Mouse (Mus musculus) kidney, embryonic 16.5 days (tissue): ENCODE measurements around the gene Atp13a4. TPM values are rescaled to one million over a fixed set of nuclear protein-coding genes. Genes with fewer than 3 reads are reported as not detected.

ENCODE experiments used
- polyA plus RNA-seq: library from polyadenylated mRNA; unstranded; fragments of >200 nt; fragmentation: Nextera tagmentation; extraction: Ambion mirVana; gene quantifications from 2 replicates; pipeline ENCODE4 v1.2.1, GENCODE M21; 2015

Atp13a4 gene
- polyA plus RNA-seq, 1 experiment from 2014 or later, result 4.9 TPM

Other genes with a start within 250 kb of the Atp13a4 start
- 0.04 TPM in 1 of 2 replicates, not detected in the other for gene Atp13a5, start 166.1 kb downstream of the Atp13a4 start, polyA plus RNA-seq
- gene Opa1, start 34.5 kb upstream of the Atp13a4 start, polyA plus RNA-seq, result 33.1 and 34.3 TPM in 2 replicates